Mouse (Mus musculus) G1E (cell line): Measurements from ENCODE around the gene Cspg5.

Experiments used
- CTCF ChIP-seq: IDR thresholded peaks from 2 replicates; pipeline ENCODE4 v1.5.1; 2012; ENCODE audit warnings: low read depth, low read length, inconsistent platforms, mixed read lengths
- GATA1 ChIP-seq: IDR thresholded peaks from 2 replicates; pipeline ENCODE4 v1.6.1; 2012; ENCODE audit warnings: borderline replicate concordance, low read length, inconsistent platforms, mixed read lengths
- GATA2 ChIP-seq: IDR thresholded peaks from 2 replicates; pipeline ENCODE4 v1.6.1; 2012; ENCODE audit warnings: low read depth, low read length, inconsistent platforms, borderline replicate concordance
- POLR2AphosphoS5 ChIP-seq: IDR thresholded peaks from 2 replicates; pipeline ENCODE4 v1.6.1; 2012; ENCODE audit warnings: low read depth, low read length, inconsistent platforms; ENCODE audit not compliant: insufficient replicate concordance
- TAL1 ChIP-seq: conservative IDR thresholded peaks from 2 replicates; pipeline ENCODE4 v1.6.1; 2012; ENCODE audit warnings: low read depth, low read length, inconsistent platforms, mixed read lengths

DNA sequence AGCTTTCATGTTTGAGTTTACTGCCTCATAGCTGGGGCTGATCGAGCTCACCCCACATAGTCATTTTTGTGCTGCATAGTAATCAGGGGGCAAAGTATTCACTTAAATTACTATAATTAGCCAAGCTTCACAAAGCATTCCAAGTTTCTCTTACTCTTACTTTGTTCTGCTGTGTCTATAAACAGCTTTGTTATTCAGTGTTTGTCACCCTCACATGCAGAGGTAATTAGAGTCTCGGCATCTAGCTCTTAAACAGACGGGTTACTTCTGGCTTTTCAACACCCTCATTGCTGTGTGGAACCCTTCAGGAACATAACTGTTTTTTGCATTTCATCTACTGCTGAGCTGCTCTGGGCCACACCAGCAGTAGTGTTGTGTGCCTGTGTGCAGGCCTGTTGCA, 34.6 kb upstream of the Cspg5 start:
- TF ChIP-seq GATA1 (no peak), CTCF (no peak), TAL1 (no peak), POLR2AphosphoS5 (no peak), GATA2 (no peak)
